Mouse (Mus musculus) cerebellum, adult 11-12 months (tissue): ENCODE data around the gene Skint8.
A peak's percentile ranks its signal among the peaks of the same experiment; 100 is the strongest.
"Not testable (repeated sequence)": the region's sequence is repeated elsewhere in the genome, so short reads cannot be mapped to it uniquely, and the experiment has no call there.

ENCODE experiments used
- DNase-seq: peaks from one replicate; pipeline ENCODE4 v3.0.0; 2022

Skint8 gene

GRCm38 (mm10) chr4:111919092-111919491 is at the start of gene Skint8:
TSS of gene Skint8 (plus strand) at chr4:111919392.
- DNase-seq: no peak

DNA sequence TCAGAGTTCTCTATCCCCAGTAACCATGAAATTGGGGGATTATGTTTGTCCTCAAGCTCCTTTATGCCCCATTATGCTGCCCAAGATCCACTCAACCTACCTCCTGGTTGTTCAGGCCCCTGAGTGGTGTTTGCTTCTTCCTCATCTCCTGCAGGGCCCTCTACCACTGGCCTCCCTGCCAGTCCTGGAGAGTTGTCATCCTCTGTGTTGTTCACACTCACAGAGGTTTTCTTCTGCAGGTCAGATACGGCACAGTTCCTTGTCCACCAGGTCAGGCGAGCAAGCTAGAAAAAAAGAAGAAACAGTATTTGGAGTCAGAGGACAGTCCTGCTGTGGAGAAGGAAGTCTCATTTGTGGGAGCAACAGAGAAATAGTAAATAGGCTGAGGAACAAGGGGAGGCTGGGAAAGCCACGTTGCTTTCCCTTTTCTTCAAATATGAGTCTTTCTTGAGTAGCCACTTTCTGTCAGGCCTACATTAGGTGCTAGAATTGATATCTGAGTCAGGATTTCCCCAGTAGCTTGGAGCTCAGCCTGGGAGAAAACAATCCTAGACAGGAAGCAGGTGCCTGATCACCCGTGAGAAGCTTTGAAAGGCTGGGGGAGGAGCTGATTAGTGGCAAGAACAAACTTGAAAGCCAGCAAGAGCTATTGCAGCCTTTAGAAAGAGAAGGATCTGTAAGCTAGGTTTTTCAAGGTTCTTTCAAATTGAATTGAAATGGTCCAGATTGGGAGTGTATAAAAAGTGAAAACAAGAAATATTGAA is 38.9 kb upstream of the Skint8 start:
- DNase-seq: no peak

- no peak for DNase-seq
These were observed 35.6 kb upstream of the Skint8 start for GRCm38 (mm10) chr4:111883543-111883942.

DNA sequence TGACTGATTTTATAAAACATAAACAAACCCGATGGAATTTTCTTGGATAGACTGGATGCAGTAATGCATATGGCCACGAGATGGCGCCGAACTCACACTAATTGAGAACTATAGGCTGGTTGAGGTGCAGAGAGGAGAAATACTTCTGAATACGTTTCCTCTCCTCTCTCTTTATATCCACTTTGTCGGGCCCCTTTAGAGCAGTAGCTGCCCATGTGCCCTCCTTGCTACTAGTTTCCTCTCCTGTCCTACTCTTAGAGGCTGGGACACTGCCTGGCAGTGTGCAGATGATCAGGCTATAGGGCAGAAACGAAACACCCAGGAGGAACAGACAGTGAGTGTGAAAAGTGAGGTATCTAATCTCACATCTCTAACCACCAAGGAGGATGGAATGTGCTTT is 33.2 kb upstream of the Skint8 start:
- DNase-seq: no peak

DNA sequence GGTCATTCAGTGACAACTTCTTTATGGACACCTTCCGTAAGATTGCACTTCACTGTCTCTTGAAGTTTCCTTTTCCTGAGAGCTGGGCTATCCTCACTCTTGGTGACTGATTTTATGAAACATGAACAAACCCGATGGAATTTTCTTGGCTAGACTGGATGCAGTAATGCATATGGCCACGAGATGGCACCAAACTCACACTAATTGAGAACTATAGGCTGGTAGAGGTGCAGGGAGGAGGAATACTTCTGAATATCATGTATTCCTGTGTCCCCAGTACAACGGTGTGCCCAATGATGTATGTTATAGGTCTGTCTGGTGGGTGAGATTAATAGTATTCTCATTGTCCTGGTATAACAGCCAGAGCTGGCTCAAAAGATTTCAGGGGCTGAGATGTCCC is 32.6 kb upstream of the Skint8 start:
- peak; percentile 21 for DNase-seq

DNA sequence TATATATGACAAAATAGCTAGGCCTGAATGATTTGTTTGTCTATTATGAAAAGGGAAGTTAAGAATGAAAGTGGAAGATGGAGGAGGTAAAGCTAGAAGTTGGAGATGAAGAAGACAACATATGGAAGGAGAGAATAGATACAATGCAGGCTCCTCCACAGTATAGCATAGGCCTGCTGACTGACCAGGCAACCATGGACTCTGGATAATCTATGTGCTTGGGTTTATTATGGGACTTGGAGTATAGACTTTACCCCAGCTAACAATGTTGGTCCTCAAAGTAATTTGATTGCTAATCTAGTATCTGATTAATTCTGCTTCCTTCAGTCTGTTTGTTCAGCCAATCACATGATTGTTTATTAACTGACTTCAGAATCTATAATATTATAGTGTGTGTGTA is 27.1 kb upstream of the Skint8 start:
- no peak for DNase-seq

DNA sequence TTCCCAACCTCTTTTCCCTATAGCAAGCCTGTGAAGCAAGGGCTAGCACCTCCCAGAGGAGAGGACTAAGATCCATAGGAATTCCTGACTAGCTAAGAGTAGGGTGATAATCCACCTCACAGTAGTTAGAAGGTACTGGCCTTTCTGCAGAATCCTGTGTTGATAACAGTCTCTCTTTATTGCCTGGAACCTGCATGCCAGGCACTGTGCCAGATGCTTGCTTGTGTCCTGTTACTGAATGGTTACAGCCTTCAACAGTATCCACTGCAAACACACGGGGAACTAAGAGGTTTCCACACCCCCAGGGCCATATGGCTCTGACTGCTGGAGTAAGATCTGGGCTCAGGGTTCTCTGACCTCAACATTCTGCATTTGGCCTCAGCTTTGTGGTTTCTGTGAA is 21.4 kb upstream of the Skint8 start:
- no peak for DNase-seq

- no peak for DNase-seq
These were observed 20.6 kb upstream of the Skint8 start for GRCm38 (mm10) chr4:111898566-111898965.

DNA sequence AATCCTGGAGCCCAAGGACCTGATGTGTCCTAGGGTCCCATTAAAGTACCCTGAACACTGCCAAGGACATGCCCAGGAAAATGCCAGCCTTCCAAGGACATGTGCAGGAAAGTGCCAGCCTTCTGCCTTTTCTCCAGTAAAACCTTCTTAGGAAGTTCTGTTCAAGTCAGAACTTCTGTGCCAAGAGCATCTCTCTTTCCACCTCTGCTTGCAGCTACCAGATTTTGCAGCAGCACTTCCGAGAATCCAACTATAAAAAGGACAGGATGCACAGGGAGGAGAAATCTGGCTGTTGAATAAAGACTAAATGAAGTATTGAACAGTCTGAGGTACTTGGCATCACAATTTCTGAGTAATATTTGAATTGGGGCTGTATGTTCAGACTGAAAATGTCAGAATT is 18.7 kb upstream of the Skint8 start:
- DNase-seq: not testable (repeated sequence)

GRCm38 (mm10) chr4:111901473-111901872 is 17.7 kb upstream of the Skint8 start:
- DNase-seq: no peak

GRCm38 (mm10) chr4:111902775-111903174 is 16.4 kb upstream of the Skint8 start, which contains the start of gene Slc5a9:
TSS of gene Slc5a9 (minus strand) at chr4:111902918.
- DNase-seq: no peak

- no peak for DNase-seq
These were observed 11.3 kb upstream of the Skint8 start for GRCm38 (mm10) chr4:111907926-111908325.

GRCm38 (mm10) chr4:111961309-111961708 is 42.1 kb downstream of the Skint8 start:
- DNase-seq: no peak

DNA sequence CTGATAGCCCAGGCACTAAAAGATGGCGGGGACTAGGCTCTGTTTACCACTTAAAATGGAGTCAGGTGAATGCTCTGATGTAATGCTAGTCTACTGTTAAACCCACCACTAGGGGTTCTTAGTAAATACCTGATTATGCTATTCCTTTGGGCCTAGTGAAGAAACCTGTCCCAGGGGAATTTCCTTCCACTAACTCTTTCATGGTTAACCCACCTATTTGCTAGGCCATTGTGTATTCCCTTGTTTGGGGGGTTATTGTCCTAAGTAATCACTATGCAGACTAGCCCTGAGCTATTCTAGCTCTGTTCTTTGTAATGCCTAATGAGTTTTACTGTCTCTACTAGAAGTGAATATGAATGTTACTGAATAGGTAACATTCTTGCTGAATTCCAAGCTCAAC is 44.0 kb downstream of the Skint8 start:
- DNase-seq: not testable (repeated sequence)

DNA sequence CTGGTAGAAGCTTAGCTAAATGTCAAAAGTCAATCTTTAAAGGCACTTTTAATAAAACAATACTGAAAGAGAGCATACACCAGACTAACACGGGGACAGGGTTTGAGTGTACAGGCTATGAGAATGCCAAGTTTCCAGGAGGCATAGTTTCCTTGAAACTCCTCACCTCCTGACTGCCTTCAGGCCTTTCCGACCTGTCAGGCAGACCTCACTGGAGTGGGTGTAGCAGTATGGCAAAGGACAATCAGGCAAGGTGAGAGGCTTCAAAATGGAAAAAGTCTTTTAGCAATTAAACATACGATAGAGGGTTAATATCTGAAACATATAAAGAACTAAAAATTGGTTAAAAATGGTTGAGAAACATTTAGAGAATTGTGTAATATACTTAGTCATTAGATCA is 44.5 kb downstream of the Skint8 start:
- DNase-seq: no peak

- no peak for DNase-seq
These were observed 53.4 kb downstream of the Skint8 start, which contains the start of gene Skint7 for GRCm38 (mm10) chr4:111972623-111973022. TSS of gene Skint7 (plus strand) at chr4:111972923.
